Mouse (Mus musculus): ENCODE results near the gene Fbrsl1.

GRCm38 (mm10) chr5:110467725-110468124, 19.4 kb upstream of the Fbrsl1 start:
- no peak for TF ChIP-seq POLR2A (IDR thresholded peaks at IDR 0.05; ENCODE audit: control insufficient read depth, low read depth, low read length)
- TF ChIP-seq CTCF (IDR thresholded peaks at IDR 0.05; ENCODE audit: control insufficient read depth, insufficient read depth, insufficient replicate concordance, low read depth, low read length) = no peak

Measured in testis, adult 2 months (tissue).